Mouse (Mus musculus) C2C12 (cell line): ENCODE data around the gene Tuba3a.

Experiments used
- CEBPB ChIP-seq: IDR thresholded peaks from one replicate; pipeline ENCODE4 v1.6.1; 2011; ENCODE audit warnings: low read depth, mild to moderate bottlenecking, control low read depth, moderate library complexity
- CTCF ChIP-seq: IDR thresholded peaks from one replicate; pipeline ENCODE4 v1.5.1; 2011; ENCODE audit not compliant: control insufficient read depth, insufficient read depth, insufficient read length
- FOSL1 ChIP-seq: IDR thresholded peaks from one replicate; pipeline ENCODE4 v1.8.0; 2011; ENCODE audit warnings: mild to moderate bottlenecking, low read length; ENCODE audit not compliant: poor library complexity, insufficient read depth, severe bottlenecking
- MAX ChIP-seq: IDR thresholded peaks from one replicate; pipeline ENCODE4 v1.6.1; 2011; ENCODE audit warnings: mild to moderate bottlenecking, control low read depth
- MYOD1 ChIP-seq: IDR thresholded peaks from one replicate; pipeline ENCODE4 v1.6.1; 2011; ENCODE audit warnings: low read depth; ENCODE audit not compliant: control insufficient read depth, insufficient read length
- MYOG ChIP-seq: IDR thresholded peaks from one replicate; pipeline ENCODE4 v1.6.1; 2011; ENCODE audit not compliant: control insufficient read depth, insufficient read length; ENCODE audit errors: extremely low read depth
- USF1 ChIP-seq: IDR thresholded peaks from one replicate; pipeline ENCODE4 v1.6.1; 2011; ENCODE audit warnings: low read depth, mild to moderate bottlenecking, control low read depth, moderate library complexity

GRCm38 (mm10) chr6:125317077-125317476 is 31.2 kb upstream of the Tuba3a start:
- TF ChIP-seq CEBPB (no peak), CTCF (no peak), MYOD1 (no peak), USF1 (no peak), FOSL1 (no peak), MAX (no peak), MYOG (no peak)
